Mouse (Mus musculus) spleen, adult 10 weeks (tissue): Measurements from ENCODE around the gene Tacr1. TPM values are rescaled to one million over a fixed set of nuclear protein-coding genes. Genes with fewer than 3 reads are reported as not detected.

Source experiments
- polyA plus RNA-seq: library from polyadenylated mRNA; stranded (reverse); fragments of 350-450 nt; fragmentation: Illumina TruSeq; extraction: RNeasy Lipid Tissue Mini Kit (QIAGEN cat#74804); gene quantifications from one replicate; pipeline ENCODE4 v1.2.3, GENCODE M21; 2015; ENCODE audit warnings: low replicate concordance; ENCODE audit not compliant: insufficient read depth

Tacr1 gene
- polyA plus RNA-seq = 0.52 TPM

GRCm38 (mm10) chr6:82401595-82402451 lies at the start of gene Tacr1:
Tacr1 (plus strand) TSS chr6:82402334.

